Mouse (Mus musculus) ES-Bruce4 (cell line): ENCODE data around the gene Rag1. TPM values are rescaled to one million over a fixed set of nuclear protein-coding genes. Genes with fewer than 3 reads are reported as not detected.

Source experiments
- H3K27ac ChIP-seq: 2 replicates; pipeline ENCODE4 v1.5.1; 2012; ENCODE audit warnings: low read length, inconsistent platforms; ENCODE audit not compliant: insufficient read depth
- H3K27me3 ChIP-seq: 2 replicates; pipeline ENCODE4 v1.6.1; 2012; ENCODE audit warnings: mild to moderate bottlenecking, low read length, inconsistent platforms; ENCODE audit not compliant: control insufficient read depth, poor library complexity, insufficient read depth, severe bottlenecking
- H3K36me3 ChIP-seq: 2 replicates; pipeline ENCODE4 v1.6.1; 2012; ENCODE audit warnings: inconsistent platforms, mild to moderate bottlenecking, low read length, moderate library complexity; ENCODE audit not compliant: control insufficient read depth, poor library complexity, insufficient read depth, severe bottlenecking
- H3K4me1 ChIP-seq: one replicate; pipeline ENCODE4 v1.8.1; 2011; ENCODE audit warnings: low read length; ENCODE audit not compliant: control insufficient read depth, insufficient read depth
- H3K4me3 ChIP-seq: 2 replicates; pipeline ENCODE4 v1.5.1; 2011; ENCODE audit warnings: low read depth, mild to moderate bottlenecking, low read length
- H3K9ac ChIP-seq: 2 replicates; pipeline ENCODE4 v1.6.1; 2012; ENCODE audit warnings: low read depth, mild to moderate bottlenecking, inconsistent platforms; ENCODE audit not compliant: poor library complexity, severe bottlenecking
- H3K9me3 ChIP-seq: replicated peaks from 2 replicates; pipeline ENCODE4 v1.6.1; 2012; ENCODE audit warnings: mild to moderate bottlenecking, low read length, inconsistent platforms; ENCODE audit not compliant: control insufficient read depth, poor library complexity, insufficient read depth, severe bottlenecking
- CTCF ChIP-seq: IDR thresholded peaks from one replicate; pipeline ENCODE4 v1.8.1; 2011; ENCODE audit warnings: low read depth, low read length
- EP300 ChIP-seq: IDR thresholded peaks from 2 replicates; pipeline ENCODE4 v1.6.1; 2011; ENCODE audit warnings: low read depth, low read length; ENCODE audit not compliant: insufficient read depth
- POLR2A ChIP-seq: IDR thresholded peaks from one replicate; pipeline ENCODE4 v1.8.1; 2011; ENCODE audit warnings: low read length; ENCODE audit not compliant: insufficient read depth
- polyA plus RNA-seq: library from polyadenylated mRNA; stranded (reverse); fragments of >200 nt; gene quantifications from 2 replicates; pipeline ENCODE4 v1.2.4, GENCODE M21; 2011; ENCODE audit warnings: low read depth; ENCODE audit not compliant: missing spikeins, insufficient read depth, insufficient read length

Gene Rag1
- polyA plus RNA-seq, 1 experiment = not detected

GRCm38 (mm10) chr2:101597186-101597585, 52.1 kb downstream of the Rag1 start:
- Histone ChIP-seq H3K36me3 (no peaks in the 10 kb centered on the region), H3K4me1 (no peaks in the 10 kb centered on the region), H3K27me3 (no peaks in the 10 kb centered on the region), H3K27ac (no peak overlapping the region), H3K9ac (no peak overlapping the region), H3K9me3 (no peaks in the 10 kb centered on the region), H3K4me3 (no peak overlapping the region)
- TF ChIP-seq EP300 = no peak

GRCm38 (mm10) chr2:101594681-101595080, 54.6 kb downstream of the Rag1 start:
- no peaks in the 10 kb centered on the region for H3K4me1 ChIP-seq
- H3K27ac ChIP-seq = no peak overlapping the region
- no peaks in the 10 kb centered on the region for H3K27me3 ChIP-seq
- H3K36me3 ChIP-seq = no peaks in the 10 kb centered on the region
- H3K4me3 ChIP-seq = no peak overlapping the region
- no peak overlapping the region for H3K9ac ChIP-seq
- no peak for TF ChIP-seq EP300
- no peak for TF ChIP-seq POLR2A
- TF ChIP-seq CTCF = no peak
- no peaks in the 10 kb centered on the region for H3K9me3 ChIP-seq

DNA sequence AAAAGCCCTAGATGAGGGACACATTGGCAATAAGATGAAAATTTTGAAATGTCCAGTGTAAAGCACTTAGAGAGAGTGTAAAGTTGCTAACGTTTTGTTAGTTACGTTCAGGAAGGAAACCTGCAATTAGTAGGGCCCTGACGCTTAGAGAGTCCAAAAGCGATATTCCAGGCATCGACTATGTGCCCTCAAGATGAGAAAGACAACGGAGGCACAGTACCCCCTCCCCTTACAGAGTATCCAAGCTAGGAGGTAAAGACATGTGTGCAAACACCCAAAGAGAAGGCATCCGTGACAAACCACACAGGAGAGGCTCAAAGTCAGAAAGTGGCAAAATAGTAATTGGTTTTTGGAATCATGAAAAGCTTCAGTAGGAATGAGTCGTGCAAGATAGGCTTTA, 56.4 kb downstream of the Rag1 start:
- Histone ChIP-seq H3K27me3 (no peaks in the 10 kb centered on the region), H3K9me3 (no peaks in the 10 kb centered on the region)

GRCm38 (mm10) chr2:101592023-101592841, 57.1 kb downstream of the Rag1 start:
- Histone ChIP-seq H3K4me1 (no peaks in the 10 kb centered on the region), H3K9ac (no peak overlapping the region), H3K9me3 (no peaks in the 10 kb centered on the region), H3K4me3 (no peak overlapping the region), H3K27me3 (no peaks in the 10 kb centered on the region), H3K27ac (no peak overlapping the region), H3K36me3 (no peaks in the 10 kb centered on the region)
- TF ChIP-seq EP300 = no peak

More for the DNA sequence above, 56.4 kb downstream of the Rag1 start:
- Histone ChIP-seq H3K4me3 (no peak overlapping the region), H3K4me1 (no peaks in the 10 kb centered on the region), H3K27ac (no peak overlapping the region), H3K9ac (no peak overlapping the region), H3K36me3 (no peaks in the 10 kb centered on the region)
- TF ChIP-seq CTCF (no peak), POLR2A (no peak), EP300 (no peak)

GRCm38 (mm10) chr2:101591356-101591755, 57.9 kb downstream of the Rag1 start:
- Histone ChIP-seq H3K27me3 (no peaks in the 10 kb centered on the region), H3K27ac (no peak overlapping the region), H3K9ac (no peak overlapping the region)

More at GRCm38 (mm10) chr2:101591356-101591755, 57.9 kb downstream of the Rag1 start:
- H3K9me3 ChIP-seq = no peaks in the 10 kb centered on the region
- no peak overlapping the region for H3K4me3 ChIP-seq
- TF ChIP-seq EP300 = no peak
- no peak for TF ChIP-seq CTCF
- no peak for TF ChIP-seq POLR2A
- no peaks in the 10 kb centered on the region for H3K4me1 ChIP-seq
- no peaks in the 10 kb centered on the region for H3K36me3 ChIP-seq

Other genes with a start within 250 kb of the Rag1 start
- not detected in 2 replicates for gene Rag2, start 24.8 kb downstream of the Rag1 start, polyA plus RNA-seq
- 27.0 and 38.3 TPM in 2 replicates for gene B230118H07Rik, start within 50 bp of the Rag1 start, polyA plus RNA-seq
- 17.5 and 17.6 TPM in 2 replicates for gene Traf6, start 28.9 kb upstream of the Rag1 start, polyA plus RNA-seq
- gene Prr5l, start 233.5 kb upstream of the Rag1 start, polyA plus RNA-seq = 28.2 and 28.6 TPM in 2 replicates
- 29.5 and 32.2 TPM in 2 replicates for gene Commd9, start 236.7 kb upstream of the Rag1 start, polyA plus RNA-seq